Mouse (Mus musculus) telencephalon, adult 2 months (tissue): ENCODE results near the gene Lpcat2b.
A peak's percentile ranks its signal among the peaks of the same experiment; 100 is the strongest.
"Not testable (repeated sequence)": the region's sequence is repeated elsewhere in the genome, so short reads cannot be mapped to it uniquely, and the experiment has no call there.

ENCODE experiments used
- DNase-seq: peaks from one replicate; pipeline ENCODE4 v3.0.0-alpha.2; 2011; ENCODE audit warnings: low read depth, low spot score

Gene Lpcat2b

GRCm38 (mm10) chr5:107431249-107431648, at the start of gene Lpcat2b:
Gene Lpcat2b, plus strand, starts transcription at chr5:107431549.
- DNase-seq: no peak

- DNase-seq: not testable (repeated sequence)
Observed at GRCm38 (mm10) chr5:107386448-107386847, 44.9 kb upstream of the Lpcat2b start.

GRCm38 (mm10) chr5:107387788-107388187, 43.6 kb upstream of the Lpcat2b start:
- no peak for DNase-seq

GRCm38 (mm10) chr5:107389373-107389772, 42.0 kb upstream of the Lpcat2b start:
- no peak for DNase-seq

- DNase-seq: no peak
Observed at GRCm38 (mm10) chr5:107394437-107394836, 36.9 kb upstream of the Lpcat2b start.

- DNase-seq: no peak
Observed at GRCm38 (mm10) chr5:107402436-107402835, 28.9 kb upstream of the Lpcat2b start, which contains the start of gene Ephx4. Gene Ephx4, plus strand, starts transcription at chr5:107402736.

GRCm38 (mm10) chr5:107403011-107403946, 28.1 kb upstream of the Lpcat2b start:
- DNase-seq: no peak

GRCm38 (mm10) chr5:107403947-107404684, 27.2 kb upstream of the Lpcat2b start:
- peak; percentile 88 for DNase-seq

- DNase-seq: peak; percentile 95
Observed at GRCm38 (mm10) chr5:107405361-107405760, 26.0 kb upstream of the Lpcat2b start.

- no peak for DNase-seq
Observed at GRCm38 (mm10) chr5:107410305-107410704, 21.0 kb upstream of the Lpcat2b start.

GRCm38 (mm10) chr5:107411326-107411725, 20.0 kb upstream of the Lpcat2b start:
- DNase-seq: no peak

GRCm38 (mm10) chr5:107412285-107412684, 19.1 kb upstream of the Lpcat2b start:
- DNase-seq: no peak

GRCm38 (mm10) chr5:107415098-107415497, 16.3 kb upstream of the Lpcat2b start:
- DNase-seq: peak; percentile 77

GRCm38 (mm10) chr5:107421676-107422075, 9.7 kb upstream of the Lpcat2b start:
- DNase-seq: no peak

GRCm38 (mm10) chr5:107434001-107434400, 2.7 kb downstream of the Lpcat2b start:
- peak; percentile 67 for DNase-seq

- DNase-seq: no peak
Observed at GRCm38 (mm10) chr5:107436185-107436584, 4.8 kb downstream of the Lpcat2b start.

GRCm38 (mm10) chr5:107436587-107437209, 5.3 kb downstream of the Lpcat2b start:
- DNase-seq: no peak

GRCm38 (mm10) chr5:107437464-107438281, 6.3 kb downstream of the Lpcat2b start, which contains the start of gene Btbd8:
Gene Btbd8, plus strand, starts transcription at chr5:107437997.
- peak; percentile 91 for DNase-seq

- DNase-seq: no peak
Observed at GRCm38 (mm10) chr5:107438353-107438752, 7.0 kb downstream of the Lpcat2b start.

GRCm38 (mm10) chr5:107441881-107442280, 10.5 kb downstream of the Lpcat2b start:
- no peak for DNase-seq

GRCm38 (mm10) chr5:107444251-107444650, 12.9 kb downstream of the Lpcat2b start:
- no peak for DNase-seq
